Mouse (Mus musculus) CH12.LX (cell line): Measurements from ENCODE around the gene Pacsin1. TPM values are rescaled to one million over a fixed set of nuclear protein-coding genes. Genes with fewer than 3 reads are reported as not detected.

Source experiments
- DNase-seq: peaks from one replicate; pipeline ENCODE4 v3.0.0-alpha.2; 2013; ENCODE audit errors: extremely low read depth
- H3K27ac ChIP-seq: 2 replicates; pipeline ENCODE4 v1.5.1; 2012; ENCODE audit warnings: low read depth, mild to moderate bottlenecking, control low read depth, moderate library complexity; ENCODE audit not compliant: insufficient read depth
- H3K27me3 ChIP-seq: replicated peaks from 2 replicates; pipeline ENCODE3; 2012; ENCODE audit warnings: inconsistent platforms
- H3K36me3 ChIP-seq, 2 experiments: replicated peaks in 1 of 2; 2 replicates each; pipeline versions ENCODE3 to v1.6.1; 2012; ENCODE audit warnings: inconsistent platforms in 1 of 2, low read length in 1 of 2, mild to moderate bottlenecking in 1 of 2, mixed read lengths in 1 of 2, moderate library complexity in 1 of 2; ENCODE audit not compliant: control insufficient read depth in 1 of 2, insufficient read depth in 1 of 2
- H3K4me1 ChIP-seq, 2 experiments: 2 replicates each; pipeline ENCODE4 v1.6.1; 2012; ENCODE audit warnings: inconsistent platforms in 1 of 2, moderate library complexity in 1 of 2; ENCODE audit not compliant: insufficient read depth in 2 of 2, control insufficient read depth in 1 of 2
- H3K4me2 ChIP-seq: 2 replicates; pipeline ENCODE4 v1.6.1; 2012; ENCODE audit warnings: low read depth, mild to moderate bottlenecking, control low read depth; ENCODE audit not compliant: poor library complexity, insufficient read depth, severe bottlenecking
- H3K4me3 ChIP-seq, 3 experiments: fragments of 150-350 bp in 1 of 3; sonication (generic) in 1 of 3; replicated peaks in 1 of 3; 2 replicates each; pipeline versions ENCODE3 to v1.5.1; 2011 to 2012; ENCODE audit warnings: low read depth in 2 of 3, low read length in 2 of 3, mild to moderate bottlenecking in 2 of 3, moderate library complexity in 2 of 3, control low read depth in 1 of 3, improper control_type of control experiment in 1 of 3, inconsistent platforms in 1 of 3, mixed read lengths in 1 of 3; ENCODE audit not compliant: poor library complexity in 1 of 3
- H3K79me2 ChIP-seq: replicated peaks from 2 replicates; pipeline ENCODE4 v1.6.1; 2012; ENCODE audit warnings: mild to moderate bottlenecking, moderate library complexity; ENCODE audit not compliant: control insufficient read depth, poor library complexity, insufficient read depth, severe bottlenecking; ENCODE audit errors: extremely low read depth
- H3K9ac ChIP-seq: 2 replicates; pipeline ENCODE4 v1.6.1; 2012; ENCODE audit warnings: low read depth, mild to moderate bottlenecking, control low read depth, moderate library complexity; ENCODE audit not compliant: insufficient read depth
- H3K9me3 ChIP-seq: replicated peaks from 2 replicates; pipeline ENCODE3; 2012; ENCODE audit warnings: low read length, inconsistent platforms, mixed read lengths
- BHLHE40 ChIP-seq: IDR thresholded peaks from 2 replicates; pipeline ENCODE4 v1.6.1; 2011; ENCODE audit warnings: mild to moderate bottlenecking, low read depth, low read length, improper control_type of control experiment
- CHD1 ChIP-seq: IDR thresholded peaks from 2 replicates; pipeline ENCODE4 v1.6.1; 2012; ENCODE audit warnings: low read depth, low read length, improper control_type of control experiment, inconsistent platforms
- CHD2 ChIP-seq: IDR thresholded peaks from 2 replicates; pipeline ENCODE4 v1.6.1; 2011; ENCODE audit warnings: low read length, improper control_type of control experiment
- CTCF ChIP-seq, 2 experiments: IDR thresholded peaks in 1 of 2; conservative IDR thresholded peaks in 1 of 2; 2 replicates each; pipeline ENCODE4 v1.5.1; 2011 to 2012; ENCODE audit warnings: low read depth in 2 of 2, low read length in 2 of 2, improper control_type of control experiment in 1 of 2, inconsistent platforms in 1 of 2, mild to moderate bottlenecking in 1 of 2, moderate library complexity in 1 of 2
- E2F4 ChIP-seq: IDR thresholded peaks from 2 replicates; pipeline ENCODE4 v1.6.1; 2011; ENCODE audit warnings: low read depth, low read length, improper control_type of control experiment; ENCODE audit not compliant: insufficient replicate concordance
- EP300 ChIP-seq: IDR thresholded peaks from 2 replicates; pipeline ENCODE4 v1.6.1; 2011; ENCODE audit warnings: low read length, improper control_type of control experiment
- ETS1 ChIP-seq: conservative IDR thresholded peaks from 2 replicates; pipeline ENCODE4 v1.6.1; 2012; ENCODE audit warnings: low read depth, mild to moderate bottlenecking, inconsistent platforms, low read length, improper control_type of control experiment, moderate library complexity
- HCFC1 ChIP-seq: IDR thresholded peaks from 2 replicates; pipeline ENCODE4 v1.6.1; 2012; ENCODE audit warnings: low read depth, mild to moderate bottlenecking, inconsistent platforms, low read length, improper control_type of control experiment
- JUND ChIP-seq: conservative IDR thresholded peaks from 2 replicates; pipeline ENCODE4 v1.6.1; 2011; ENCODE audit warnings: low read depth, low read length, improper control_type of control experiment
- KAT2A ChIP-seq: IDR thresholded peaks from 2 replicates; pipeline ENCODE4 v1.6.1; 2012; ENCODE audit warnings: low read length, improper control_type of control experiment, inconsistent platforms; ENCODE audit not compliant: insufficient replicate concordance
- MAZ ChIP-seq: IDR thresholded peaks from 2 replicates; pipeline ENCODE4 v1.6.1; 2012; ENCODE audit warnings: low read depth, mild to moderate bottlenecking, inconsistent platforms, low read length, improper control_type of control experiment, moderate library complexity
- MXI1 ChIP-seq: IDR thresholded peaks from 2 replicates; pipeline ENCODE4 v1.6.1; 2011; ENCODE audit warnings: mild to moderate bottlenecking, low read depth, low read length, improper control_type of control experiment
- NELFE ChIP-seq: IDR thresholded peaks from 2 replicates; pipeline ENCODE4 v1.6.1; 2011; ENCODE audit warnings: low read depth, low read length, improper control_type of control experiment
- NRF1 ChIP-seq: IDR thresholded peaks from 2 replicates; pipeline ENCODE4 v1.6.1; 2014; ENCODE audit warnings: low read depth, mild to moderate bottlenecking, inconsistent platforms, low read length, improper control_type of control experiment, moderate library complexity
- PAX5 ChIP-seq: IDR thresholded peaks from 2 replicates; pipeline ENCODE4 v1.6.1; 2012; ENCODE audit warnings: low read length, inconsistent platforms, mixed read lengths
- POLR2A ChIP-seq: IDR thresholded peaks from 2 replicates; pipeline ENCODE4 v1.6.1; 2011; ENCODE audit warnings: low read depth, mild to moderate bottlenecking, improper control_type of control experiment, low read length
- POLR2AphosphoS2 ChIP-seq: IDR thresholded peaks from 2 replicates; pipeline ENCODE4 v1.6.1; 2011; ENCODE audit warnings: low read depth, low read length, improper control_type of control experiment
- RAD21 ChIP-seq: IDR thresholded peaks from 2 replicates; pipeline ENCODE4 v1.6.1; 2011; ENCODE audit warnings: low read depth, mild to moderate bottlenecking, low read length, improper control_type of control experiment, moderate library complexity
- RCOR1 ChIP-seq: conservative IDR thresholded peaks from 2 replicates; pipeline ENCODE4 v1.6.1; 2012; ENCODE audit warnings: low read depth, mild to moderate bottlenecking, inconsistent platforms, low read length, improper control_type of control experiment
- SIN3A ChIP-seq: IDR thresholded peaks from 2 replicates; pipeline ENCODE4 v1.6.1; 2012; ENCODE audit warnings: low read length, improper control_type of control experiment, inconsistent platforms
- SMC3 ChIP-seq: IDR thresholded peaks from 2 replicates; pipeline ENCODE4 v1.6.1; 2011; ENCODE audit warnings: low read depth, low read length, improper control_type of control experiment
- TBP ChIP-seq: conservative IDR thresholded peaks from 2 replicates; pipeline ENCODE4 v1.6.1; 2011; ENCODE audit warnings: low read depth, low read length, improper control_type of control experiment
- TCF12 ChIP-seq: IDR thresholded peaks from 2 replicates; pipeline ENCODE4 v1.6.1; 2014; ENCODE audit warnings: low read depth, mild to moderate bottlenecking, inconsistent platforms, low read length, improper control_type of control experiment
- UBTF ChIP-seq: IDR thresholded peaks from 2 replicates; pipeline ENCODE4 v1.6.1; 2012; ENCODE audit warnings: low read depth, mild to moderate bottlenecking, inconsistent platforms, low read length, improper control_type of control experiment, moderate library complexity
- USF2 ChIP-seq: conservative IDR thresholded peaks from 2 replicates; pipeline ENCODE4 v1.6.1; 2011; ENCODE audit warnings: low read depth, low read length, improper control_type of control experiment
- ZKSCAN1 ChIP-seq: IDR thresholded peaks from 2 replicates; pipeline ENCODE4 v1.6.1; 2012; ENCODE audit warnings: low read depth, inconsistent platforms, low read length, improper control_type of control experiment, borderline replicate concordance
- ZMIZ1 ChIP-seq: IDR thresholded peaks from 2 replicates; pipeline ENCODE4 v1.6.1; 2012; ENCODE audit warnings: low read depth, mild to moderate bottlenecking, inconsistent platforms, low read length, improper control_type of control experiment
- ZNF384 ChIP-seq: IDR thresholded peaks from 2 replicates; pipeline ENCODE4 v1.6.1; 2012; ENCODE audit warnings: low read depth, low read length, improper control_type of control experiment, inconsistent platforms
- dilution Hi-C: fragments of 300-500 bp; cut with MboI; formaldehyde crosslinking; loops from 2 replicates; pipeline ENCODE4 v1.14.3; 2020; ENCODE audit warnings: low sequenced_read_pairs; ENCODE audit not compliant: extremely low pct_unique_long_range_greater_than_20kb, extremely low pct_ligation_motif_present
- in situ Hi-C: fragments of 300-500 bp; cut with MboI; formaldehyde crosslinking; loops from 3 replicates; pipeline ENCODE4 v1.14.3; 2019; ENCODE audit warnings: low sequenced_read_pairs, low pct_ligation_motif_present, low pct_unique_long_range_greater_than_20kb, mixed read lengths
- polyA plus RNA-seq: library from polyadenylated mRNA; unstranded; fragments of >175 nt; gene quantifications from 2 replicates; pipeline ENCODE4 v1.2.1, GENCODE M21; 2012; ENCODE audit warnings: low read depth; ENCODE audit not compliant: insufficient read length
- total RNA-seq, 2 experiments: library from RNA; depleted of rRNA; stranded (reverse); fragments of 300-350 nt in 1 of 2; fragments of >200 nt in 1 of 2; gene quantifications; 2 replicates each; pipeline ENCODE4 v1.2.3; 2012 to 2014

Pacsin1 gene
- total and polyA plus RNA-seq, 3 experiments = 1.9 to 14.0 (median 13.2) TPM

DNA sequence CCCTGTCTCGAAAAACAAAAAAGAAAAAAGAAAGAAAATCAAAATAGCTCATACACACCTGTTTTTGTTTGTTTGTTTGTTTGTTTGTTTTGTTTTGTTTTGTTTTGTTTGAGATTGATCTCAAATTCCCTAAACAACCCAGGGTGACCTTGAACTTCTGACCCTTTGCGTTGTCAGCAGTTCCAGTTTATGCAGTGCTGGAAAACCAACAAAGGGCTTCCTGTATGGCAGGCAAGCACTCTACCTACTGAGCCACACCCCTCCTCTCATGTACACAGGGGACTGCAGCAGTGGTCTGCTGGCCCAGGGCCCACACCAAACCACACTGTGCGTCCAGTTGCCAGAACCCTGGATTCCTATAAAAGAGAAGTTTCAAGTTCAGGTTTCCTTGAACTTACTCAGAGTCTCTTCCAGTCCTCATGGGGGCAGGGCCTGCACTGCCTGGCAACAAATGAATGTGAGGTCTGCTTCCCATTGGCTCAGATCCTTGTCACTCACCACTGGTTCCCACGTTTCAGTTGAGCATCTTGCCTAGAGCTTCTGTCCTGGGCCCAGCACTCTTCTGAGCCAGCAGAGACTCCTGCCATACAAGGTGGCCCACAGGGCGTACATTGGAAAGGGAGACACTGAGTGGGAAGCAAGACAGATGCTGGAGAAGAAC is 48.8 kb downstream of the Pacsin1 start:
- dilution Hi-C loops = no loop called here
- H3K4me2 ChIP-seq = no peak overlapping the region
- no peak overlapping the region for H3K27ac ChIP-seq
- no peaks in the 10 kb centered on the region for H3K79me2 ChIP-seq
- no peaks in the 10 kb centered on the region for H3K27me3 ChIP-seq
- peak; percentile 52 for DNase-seq
- no peak overlapping the region for H3K4me3 ChIP-seq
- no peak overlapping the region for H3K9ac ChIP-seq
- TF ChIP-seq KAT2A (no peak), MXI1 (no peak), PAX5 (no peak), EP300 (no peak), MAZ (no peak), ZKSCAN1 (no peak), CTCF (conservative IDR thresholded peaks at IDR 0.05 in 1 of 2, IDR thresholded peaks at IDR 0.05 in 1 of 2; ENCODE audit: low read depth in 2 of 2, low read length in 2 of 2) (no peak), E2F4 (no peak), RCOR1 (no peak), ETS1 (no peak), SMC3 (no peak), POLR2A (no peak), UBTF (no peak), RAD21 (no peak), JUND (no peak), CHD2 (no peak), NRF1 (no peak)
- peaks cover 5 to 46% of the 10 kb centered on the region in 2 experiments for H3K36me3 ChIP-seq
- peaks cover 10 to 26% of the 10 kb centered on the region in 2 experiments for H3K4me1 ChIP-seq
- in situ Hi-C loops = no loop called here
- peaks cover 13% of the 10 kb centered on the region for H3K9me3 ChIP-seq

DNA sequence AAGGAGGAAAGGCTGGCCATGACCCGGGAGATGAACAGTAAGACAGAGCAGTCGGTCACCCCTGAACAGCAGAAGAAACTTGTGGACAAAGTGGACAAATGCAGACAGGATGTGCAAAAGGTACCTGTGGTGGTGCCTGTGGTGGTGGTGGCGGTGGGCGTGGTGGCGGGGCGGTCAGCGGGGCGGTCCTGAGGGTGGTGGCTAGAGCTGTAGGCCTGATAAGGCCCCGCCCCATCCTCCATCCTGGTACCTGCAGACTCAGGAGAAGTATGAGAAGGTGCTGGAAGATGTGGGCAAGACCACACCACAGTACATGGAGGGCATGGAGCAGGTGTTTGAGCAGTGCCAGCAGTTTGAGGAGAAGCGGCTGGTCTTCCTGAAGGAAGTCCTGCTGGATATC is 50.4 kb downstream of the Pacsin1 start:
- no peak for TF ChIP-seq MXI1
- no peak for TF ChIP-seq PAX5
- TF ChIP-seq ZNF384 = no peak
- TF ChIP-seq CHD2 = no peak
- no peak for TF ChIP-seq KAT2A
- no peak for TF ChIP-seq POLR2AphosphoS2
- TF ChIP-seq TCF12 = no peak
- TF ChIP-seq NELFE = no peak
- TF ChIP-seq USF2 = no peak
- TF ChIP-seq HCFC1 = no peak
- TF ChIP-seq ZKSCAN1 = no peak
- TF ChIP-seq BHLHE40 = no peak
- no peak for TF ChIP-seq ZMIZ1
- no peak for TF ChIP-seq CHD1
- no peak for TF ChIP-seq SIN3A
- no peak for TF ChIP-seq NRF1
- TF ChIP-seq TBP = no peak
- no peak for TF ChIP-seq POLR2A
- no peak for TF ChIP-seq CTCF (conservative IDR thresholded peaks at IDR 0.05 in 1 of 2, IDR thresholded peaks at IDR 0.05 in 1 of 2; ENCODE audit: low read depth in 2 of 2, low read length in 2 of 2)
- dilution Hi-C loops (no loop called here), in situ Hi-C loops (no loop called here)
- no peak for DNase-seq
- Histone ChIP-seq H3K9ac (no peak overlapping the region), H3K36me3 (peaks cover 5 to 44% of the 10 kb centered on the region in 2 experiments), H3K27me3 (no peaks in the 10 kb centered on the region), H3K79me2 (no peaks in the 10 kb centered on the region), H3K4me2 (no peak overlapping the region), H3K9me3 (peaks cover 2% of the 10 kb centered on the region), H3K4me3 (no peak overlapping the region), H3K4me1 (peaks cover 20 to 33% of the 10 kb centered on the region in 2 experiments), H3K27ac (no peak overlapping the region)
